Mouse (Mus musculus) C2C12 (cell line): ENCODE measurements at regions not wholly inside any gene's neighbourhood (a gene's known extent, or its start where the extent isn't known, plus 50 kb on each side); places are given as distances from the start of the nearest gene placed in this dataset.

Experiments
- CEBPB ChIP-seq: IDR thresholded peaks from one replicate; pipeline ENCODE4 v1.6.1; 2011; ENCODE audit warnings: low read depth, mild to moderate bottlenecking, control low read depth, moderate library complexity
- CTCF ChIP-seq: IDR thresholded peaks from one replicate; pipeline ENCODE4 v1.5.1; 2011; ENCODE audit not compliant: control insufficient read depth, insufficient read depth, insufficient read length
- MYOD1 ChIP-seq: IDR thresholded peaks from one replicate; pipeline ENCODE4 v1.6.1; 2011; ENCODE audit warnings: low read depth; ENCODE audit not compliant: control insufficient read depth, insufficient read length
- USF1 ChIP-seq: IDR thresholded peaks from one replicate; pipeline ENCODE4 v1.6.1; 2011; ENCODE audit warnings: low read depth, mild to moderate bottlenecking, control low read depth, moderate library complexity

DNA sequence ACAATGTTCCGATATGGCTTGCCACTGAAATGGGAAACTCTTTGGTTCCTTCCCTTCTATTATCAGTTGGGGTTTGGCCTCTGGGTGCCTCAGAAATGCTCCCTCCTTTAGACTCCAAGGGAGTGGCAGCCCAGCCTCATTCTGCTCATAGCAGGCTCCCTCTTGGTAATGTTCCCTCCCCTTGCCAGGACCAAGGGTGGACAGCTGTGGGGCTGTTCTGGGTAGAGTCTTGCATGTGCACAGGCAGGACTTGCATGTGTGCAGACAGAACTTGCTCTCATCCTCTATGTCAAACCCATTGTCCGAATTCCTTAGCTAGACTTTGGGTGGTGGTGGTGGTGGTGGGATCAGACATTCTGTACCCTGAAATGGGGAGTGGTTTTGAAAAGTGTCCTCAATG is 71.8 kb upstream of the Kif2a start:
- TF ChIP-seq CEBPB (no peak), CTCF (no peak), MYOD1 (no peak), USF1 (no peak)
